Mouse (Mus musculus) large intestine, adult 2 months (tissue): Measurements from ENCODE around the gene Edaradd. TPM values are rescaled to one million over a fixed set of nuclear protein-coding genes. Genes with fewer than 3 reads are reported as not detected.

Source experiments
- DNase-seq: peaks from one replicate; pipeline ENCODE4 v3.0.0-alpha.2; 2012; ENCODE audit warnings: low read depth, low spot score
- WGBS: fragments of 180-500 bp; shearing (Covaris S2); methylation state at CpG from one replicate; pipeline ENCODE4 v1.1.7; 2018; 5-methylcytosine and 5-hydroxymethylcytosine counted together
- polyA plus RNA-seq: library from polyadenylated mRNA; depleted of rRNA; stranded (reverse); fragments of >200 nt; gene quantifications from 2 replicates; pipeline ENCODE4 v1.2.3, GENCODE M21; 2012; rRNA removed

Edaradd gene
- 0.20 and 0.33 TPM in 2 replicates for polyA plus RNA-seq

DNA sequence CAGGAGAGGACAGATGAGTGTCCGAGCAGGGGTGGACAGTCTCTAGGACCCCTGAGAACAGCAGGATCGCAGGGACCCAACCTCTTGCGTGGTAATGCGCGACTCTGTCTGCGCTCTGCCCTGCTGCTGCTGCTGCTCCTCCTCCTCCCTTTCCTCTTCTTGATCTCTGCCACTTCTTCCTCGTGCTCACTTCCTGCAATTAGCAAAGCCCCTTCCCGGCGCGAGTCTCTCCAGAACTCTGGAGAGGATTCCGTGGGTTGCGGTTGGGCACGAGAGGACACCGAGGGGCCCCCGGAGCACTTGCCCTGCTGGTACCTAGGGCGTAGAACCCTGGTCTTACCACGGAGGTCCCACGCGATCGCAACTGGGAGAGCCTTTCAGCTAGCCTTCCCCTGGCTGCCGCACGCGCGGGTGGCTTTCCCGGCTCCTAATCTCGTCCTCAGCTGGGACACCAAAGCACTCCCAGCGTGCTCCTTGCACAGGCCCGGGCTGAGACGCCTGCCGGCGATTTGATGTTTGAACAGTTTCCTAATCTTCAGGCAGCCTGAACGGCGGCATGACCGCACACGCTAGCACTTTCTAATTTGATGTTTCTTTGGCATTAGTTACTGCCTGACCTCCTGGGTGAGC, at the start of gene Edaradd:
Gene Edaradd, minus strand, starts transcription at position 484 of the 630 bp plus-strand sequence.
- no peak for DNase-seq
- WGBS, result under 1% methylated on average over 35 of the region's 35 CpGs

DNA sequence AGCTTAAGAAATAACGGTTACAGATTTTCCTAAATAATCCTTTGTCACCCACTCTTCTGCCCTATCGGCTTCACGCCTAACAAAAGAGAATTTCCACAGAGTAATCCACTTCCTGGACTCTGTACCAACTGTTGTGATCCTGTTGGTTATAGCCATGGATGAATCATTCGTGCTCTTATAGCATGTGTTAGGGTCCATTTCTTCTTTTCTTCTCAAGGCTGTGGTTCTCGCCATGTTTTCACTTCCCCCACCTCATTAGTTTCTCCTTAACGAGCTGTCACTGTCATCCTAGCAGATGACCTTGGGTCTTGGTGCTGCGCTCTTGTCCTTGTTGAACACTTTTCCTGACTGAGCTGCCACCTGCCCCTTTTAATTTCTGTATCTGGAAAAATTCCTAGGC, 49.5 kb upstream of the Edaradd start:
- WGBS, result 75% methylated on average over 7 of the region's 7 CpGs
- no peak for DNase-seq

- WGBS, result 69% methylated on average over 9 of the region's 9 CpGs
- no peak for DNase-seq
These were observed 48.6 kb upstream of the Edaradd start for GRCm38 (mm10) chr13:12568597-12569469.

DNA sequence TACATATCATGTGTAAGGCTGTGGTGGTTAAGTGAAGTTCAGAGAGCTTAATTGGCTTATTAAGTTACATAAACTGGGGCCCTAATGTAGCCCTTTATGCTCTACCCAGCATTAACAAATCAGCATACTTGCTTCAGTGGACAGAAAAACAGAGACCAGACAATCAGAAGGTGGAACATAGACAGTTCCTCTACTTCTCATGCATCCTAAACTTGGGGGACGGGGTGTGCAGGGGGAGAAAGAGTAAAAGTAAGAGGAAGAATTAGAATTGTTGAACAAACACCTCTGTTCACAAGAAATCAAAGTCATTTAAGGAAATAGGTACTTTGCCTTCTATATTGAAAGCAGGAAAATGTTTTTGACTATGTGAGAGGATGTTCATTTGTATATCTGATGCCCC, 47.7 kb upstream of the Edaradd start:
- 67% methylated on average over 1 of the region's 1 CpGs for WGBS

GRCm38 (mm10) chr13:12565621-12566390, 45.6 kb upstream of the Edaradd start, which contains the start of gene Ero1lb:
Ero1lb (plus strand) TSS chr13:12565874.
- DNase-seq, result peak; percentile 83
- WGBS, result under 1% methylated on average over 68 of the region's 73 CpGs

More for the DNA sequence above, 47.7 kb upstream of the Edaradd start:
- DNase-seq, result no peak

DNA sequence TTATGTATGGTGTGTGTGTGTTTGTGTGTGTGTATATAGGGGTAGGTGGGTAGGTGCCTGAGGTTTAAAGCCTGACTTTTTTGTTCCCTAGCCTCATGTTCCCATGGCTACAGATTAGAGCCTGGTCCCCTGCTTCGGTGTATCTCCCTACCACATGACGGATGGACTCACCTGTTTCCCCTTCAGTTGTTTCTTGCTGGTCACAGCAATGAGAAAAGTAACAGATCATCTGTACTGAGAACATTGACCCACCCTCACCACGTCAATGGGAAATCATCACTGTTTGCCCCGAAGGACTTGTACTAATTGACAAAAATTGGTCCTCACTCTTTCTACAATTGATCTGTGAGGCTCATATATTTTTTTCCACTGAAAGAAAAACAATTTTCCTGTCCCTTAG, 42.0 kb upstream of the Edaradd start:
- no peak for DNase-seq
- 85% methylated on average over 4 of the region's 4 CpGs for WGBS

DNA sequence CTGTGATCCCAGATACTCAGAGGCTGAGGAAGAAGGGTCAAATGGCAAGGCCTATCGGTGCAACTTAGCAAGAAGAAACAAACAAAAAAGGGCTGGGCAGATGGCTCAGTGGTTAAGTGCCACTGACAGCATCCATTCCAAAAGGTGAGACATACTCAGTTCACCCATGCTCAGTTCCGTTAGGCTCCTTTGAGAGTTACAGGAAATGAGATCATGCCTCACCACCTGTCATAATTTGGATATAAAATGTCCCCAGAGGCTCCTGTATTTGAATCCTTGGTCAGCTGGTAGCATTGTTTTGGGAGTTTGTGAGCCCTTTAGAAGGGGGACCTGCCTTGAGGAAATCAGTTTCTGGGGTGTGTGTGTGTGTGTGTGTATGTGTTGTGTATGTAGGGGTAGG, 41.5 kb upstream of the Edaradd start:
- WGBS, result 74% methylated on average over 2 of the region's 2 CpGs
- DNase-seq, result no peak

DNA sequence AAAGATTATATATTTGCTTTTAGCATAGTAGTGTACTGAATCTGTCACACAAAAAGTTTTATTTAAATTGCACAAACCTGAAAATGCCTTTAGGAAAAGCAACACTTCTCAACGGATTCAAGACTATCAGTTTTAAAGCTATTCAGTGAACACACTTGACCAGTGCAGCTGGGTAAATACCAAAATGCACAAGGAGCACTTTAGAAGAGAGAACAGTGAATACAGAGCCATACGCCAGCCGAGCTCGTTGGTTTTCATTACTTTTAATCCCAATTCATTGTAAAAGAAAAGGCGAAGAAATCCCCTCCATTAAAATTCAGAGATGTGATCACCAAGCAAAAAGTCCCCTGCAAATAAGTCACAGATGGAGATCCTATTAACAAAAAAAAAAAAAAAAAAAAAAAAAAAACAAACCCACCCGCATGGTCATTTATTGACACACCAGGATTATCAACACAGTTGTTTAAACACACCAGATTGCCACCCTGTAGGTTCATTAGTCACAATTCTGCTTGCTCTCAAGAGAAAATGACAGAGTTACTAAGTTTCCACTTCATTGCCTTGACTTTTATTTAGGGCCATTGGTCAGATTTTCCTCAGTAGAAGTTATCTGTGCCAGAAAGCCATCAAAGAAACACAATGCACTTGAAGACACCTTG, 39.4 kb upstream of the Edaradd start:
- WGBS, result 53% methylated on average over 6 of the region's 6 CpGs

GRCm38 (mm10) chr13:12559044-12559443, 38.8 kb upstream of the Edaradd start:
- 73% methylated on average over 3 of the region's 3 CpGs for whole genome bisulfite sequencing
- DNase-seq, result no peak

More for the DNA sequence above, 39.4 kb upstream of the Edaradd start:
- DNase-seq, result no peak

- DNase-seq, result no peak
- 59% methylated on average over 4 of the region's 4 CpGs for WGBS
These were observed 34.0 kb upstream of the Edaradd start for GRCm38 (mm10) chr13:12554211-12554610.

DNA sequence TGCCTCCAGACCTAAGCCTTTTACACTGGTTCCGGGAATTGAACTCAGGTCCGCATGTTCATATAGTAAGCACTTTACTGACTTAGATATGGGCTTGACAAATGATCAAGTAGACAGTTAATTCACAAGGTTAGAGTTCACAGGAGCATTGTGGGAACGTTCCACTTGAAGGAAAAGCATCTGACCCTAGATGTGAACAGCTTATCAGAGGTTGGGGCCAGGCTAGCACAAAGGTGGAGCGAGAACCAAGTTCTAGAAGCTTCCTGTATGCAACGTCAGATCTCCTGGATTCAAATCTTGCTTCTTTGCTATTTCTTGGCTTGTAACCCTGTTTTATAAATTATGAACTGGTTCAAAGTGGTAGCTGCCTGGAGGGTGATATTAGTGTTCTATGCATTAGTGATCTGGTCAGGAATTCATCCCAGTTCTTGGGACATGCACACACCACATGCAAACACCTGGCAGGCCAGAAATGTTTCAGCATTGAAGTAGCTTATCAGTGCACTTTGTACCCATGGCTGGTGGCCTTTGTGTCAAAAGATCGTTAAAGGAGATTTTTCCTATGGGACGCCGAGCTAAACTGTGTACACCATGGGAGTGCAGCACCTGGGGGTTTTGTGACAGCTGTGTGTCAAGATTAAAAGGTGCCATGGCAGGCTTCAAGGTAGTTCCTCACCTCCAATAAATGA, 23.8 kb upstream of the Edaradd start:
- 61% methylated on average over 8 of the region's 8 CpGs for WGBS
- no peak for DNase-seq

GRCm38 (mm10) chr13:12543246-12543645, 23.0 kb upstream of the Edaradd start:
- WGBS, result 39% methylated on average over 5 of the region's 5 CpGs
- no peak for DNase-seq

DNA sequence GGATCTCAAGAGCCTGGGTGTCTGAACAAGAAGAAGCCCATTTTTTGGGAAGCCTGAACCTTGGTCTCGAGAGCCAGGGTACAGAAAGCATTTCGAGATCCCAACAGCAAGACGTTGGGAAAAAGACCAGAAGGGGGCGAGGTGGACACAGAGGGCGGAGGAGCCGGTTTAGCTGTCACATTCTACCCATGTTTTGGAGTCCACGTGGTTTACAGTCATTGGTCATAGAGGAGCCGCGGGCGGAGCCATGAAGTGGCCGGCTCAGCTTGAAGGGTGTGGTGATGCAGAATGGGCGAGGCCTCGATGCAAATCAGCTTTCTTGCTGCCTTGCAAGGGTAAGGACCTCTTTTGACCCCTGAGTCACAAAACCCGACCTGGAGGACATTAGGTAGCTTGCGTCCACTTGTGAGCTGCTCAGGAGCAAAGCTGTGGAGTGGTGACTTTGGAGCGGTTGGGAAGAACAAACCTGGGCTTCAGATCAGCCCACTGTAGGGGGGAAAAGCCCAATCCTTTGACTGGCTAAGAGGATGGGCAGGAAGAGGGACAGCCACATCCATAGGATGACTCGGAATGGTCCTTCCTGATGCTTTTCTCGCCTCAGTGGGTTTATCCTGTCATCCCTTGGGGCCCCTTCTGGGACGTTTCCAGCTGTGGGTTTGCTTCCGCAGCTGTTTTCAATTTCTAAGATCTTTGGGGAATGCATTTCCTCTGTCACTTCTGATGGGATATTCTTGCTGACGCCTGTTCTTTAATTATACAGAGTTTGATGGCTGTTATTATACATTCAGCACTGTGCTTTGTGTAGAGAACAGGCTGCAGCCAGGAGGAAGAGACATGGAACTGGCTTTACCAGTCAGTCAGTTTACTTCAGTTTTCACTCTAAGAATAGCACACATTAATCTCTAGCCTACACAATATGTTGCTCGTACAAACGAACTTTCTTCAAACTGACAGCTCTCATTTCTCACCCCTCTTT, 22.1 kb upstream of the Edaradd start:
- DNase-seq, result no peak
- 4% methylated on average over 23 of the region's 23 CpGs for WGBS

DNA sequence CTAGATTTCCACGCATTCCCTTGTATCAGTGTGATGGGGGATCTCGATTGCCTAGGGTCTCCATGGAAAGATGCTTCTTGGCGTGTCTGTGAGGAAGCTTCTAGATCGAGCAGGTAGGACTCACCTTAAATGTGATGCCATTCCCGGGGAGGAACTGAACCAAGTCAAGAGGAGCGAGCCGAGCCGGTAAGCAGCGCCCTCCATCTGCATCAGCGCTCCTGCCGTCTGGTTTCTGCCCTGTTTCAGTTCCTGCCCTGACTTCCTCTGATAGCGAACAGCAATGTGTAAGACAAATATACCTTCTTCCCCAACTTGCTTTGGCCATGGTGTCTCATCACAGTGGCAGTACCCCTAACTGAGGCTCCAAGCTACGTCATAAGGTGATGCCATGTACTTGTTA, 19.9 kb upstream of the Edaradd start:
- 76% methylated on average over 13 of the region's 13 CpGs for WGBS
- DNase-seq, result no peak

DNA sequence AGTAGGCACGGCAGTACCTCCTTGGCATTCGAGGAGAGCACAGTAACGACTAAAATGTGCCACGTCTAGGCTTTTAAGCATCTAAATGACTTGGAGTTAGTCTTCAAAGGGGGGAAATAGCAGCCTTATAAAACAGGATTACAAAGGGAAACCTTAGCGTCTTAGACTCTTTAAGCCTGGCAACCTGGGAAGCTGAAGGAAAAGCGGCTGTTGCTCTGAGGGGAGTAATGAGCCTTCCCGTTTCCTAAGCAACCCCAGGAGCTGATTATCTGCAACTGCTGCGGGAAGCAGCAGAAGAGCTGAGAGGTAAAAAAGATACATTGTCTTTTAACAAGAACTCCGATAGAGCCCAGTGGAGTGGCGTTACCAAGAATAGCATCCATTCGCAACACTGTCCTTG, 19.5 kb upstream of the Edaradd start:
- DNase-seq, result no peak
- WGBS, result 41% methylated on average over 11 of the region's 11 CpGs

- DNase-seq, result no peak
These were observed 17.7 kb upstream of the Edaradd start for GRCm38 (mm10) chr13:12537971-12538370.

DNA sequence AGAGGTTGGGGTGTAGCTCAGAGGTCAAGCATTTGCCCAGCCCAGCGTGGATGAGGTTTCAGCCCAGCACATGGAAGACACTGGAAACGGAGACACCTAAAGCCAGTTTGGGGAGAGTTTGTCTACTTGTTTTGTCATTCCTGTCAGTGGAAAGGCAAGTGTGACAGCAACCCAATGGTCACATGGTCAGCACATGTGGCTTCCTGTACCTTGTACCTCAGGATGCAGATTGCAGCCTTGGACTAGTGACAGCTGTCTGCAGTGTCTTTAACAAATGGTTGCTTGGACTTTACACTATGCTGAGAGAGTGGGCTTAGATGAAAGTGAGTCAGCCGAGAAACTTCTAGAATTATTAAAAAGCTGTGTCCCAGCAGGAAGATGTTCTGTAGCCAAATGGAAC, 14.4 kb upstream of the Edaradd start:
- no peak for DNase-seq
- 56% methylated on average over 3 of the region's 3 CpGs for WGBS

More at GRCm38 (mm10) chr13:12537971-12538370, 17.7 kb upstream of the Edaradd start:
- WGBS, result 66% methylated on average over 6 of the region's 6 CpGs

DNA sequence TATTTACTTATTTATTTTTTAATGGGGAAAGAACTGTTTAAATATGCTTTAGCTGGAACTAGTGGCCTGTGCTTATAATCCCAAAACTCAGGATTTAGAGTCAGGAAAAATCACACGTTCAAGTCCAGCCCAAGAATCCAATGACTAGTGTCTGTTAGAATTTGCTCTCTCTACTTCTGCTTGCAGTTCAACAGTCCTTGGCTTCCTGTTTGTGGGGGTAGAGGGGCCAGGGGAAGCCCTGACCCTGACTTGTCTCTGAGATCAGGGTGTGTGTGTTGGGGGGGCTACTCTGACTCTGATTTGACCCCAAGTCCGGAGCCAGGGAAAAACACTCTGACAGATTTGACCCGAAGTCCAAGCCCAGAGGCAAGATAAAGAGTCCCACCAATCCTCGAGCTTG, 5.4 kb upstream of the Edaradd start:
- WGBS, result 87% methylated on average over 4 of the region's 4 CpGs
- DNase-seq, result no peak
